Mouse (Mus musculus): ENCODE data around the gene Sipa1.

GRCm38 (mm10) chr19:5680432-5680831 is 16.9 kb upstream of the Sipa1 start:
- TF ChIP-seq EP300 (IDR thresholded peaks at IDR 0.05; ENCODE audit: insufficient read depth, low read depth, low read length) (no peak), POLR2A (IDR thresholded peaks at IDR 0.05; ENCODE audit: insufficient read depth, low read depth, low read length) (no peak), CTCF (IDR thresholded peaks at IDR 0.05) (no peak)
